In genomic region chr10:88321739-88322138, GRCm38 (mm10) we compare ENCODE assay signal across 16 mouse cellular contexts. TPM values are rescaled to one million over a fixed set of nuclear protein-coding genes. Genes with fewer than 3 reads are reported as not detected.
A peak's percentile ranks its signal among the peaks of the same experiment; 100 is the strongest.
DNase-seq lines count a peak whose midpoint lies in the region; ATAC-seq and TF ChIP-seq lines count a peak whose summit lies in the region.
"Had no signal": no experiment of that assay in that cellular context is flagged by ENCODE, and none has a peak within 500 bp of the region (broad histone marks: within the 10 kb centered on the region; RNA-seq: fewer than 3 reads in every experiment).

No protein-coding gene starts in this region.

- H3K9me3 ChIP-seq in MEL (replicated peaks; ENCODE audit: insufficient read depth, low read length), result no peaks in the 10 kb centered on the region
- no peaks in the 10 kb centered on the region for H3K9me3 ChIP-seq in embryonic facial prominence, embryonic 13.5 days
- no peaks in the 10 kb centered on the region for H3K9me3 ChIP-seq in stomach, postnatal 0 days (ENCODE audit: control insufficient read depth, low read length)
- H3K9me3 ChIP-seq: limb, embryonic 10.5 days had no signal

- no peak overlapping the region for H3K27ac ChIP-seq in MEL (ENCODE audit: control insufficient read depth, low read depth, low read length)
- peak overlapping the region; percentile 73; the same call in 1 of the 2 replicates for H3K27ac ChIP-seq in embryonic facial prominence, embryonic 13.5 days
- peak overlapping the region; percentile 24; the same call in 1 of the 2 replicates for H3K27ac ChIP-seq in stomach, postnatal 0 days (replicated peaks)
- H3K27ac ChIP-seq in gastrocnemius, adult 2 months, result no peak overlapping the region
- H3K27ac ChIP-seq: limb, embryonic 10.5 days; liver, embryonic 14.5 days had no signal

- H3K27me3 ChIP-seq in MEL (ENCODE audit: control insufficient read depth in 1 of 2, insufficient read depth in 2 of 2, low read length in 2 of 2), result no peaks in the 10 kb centered on the region
- no peaks in the 10 kb centered on the region for H3K27me3 ChIP-seq in embryonic facial prominence, embryonic 13.5 days
- no peaks in the 10 kb centered on the region for H3K27me3 ChIP-seq in stomach, postnatal 0 days (ENCODE audit: control insufficient read depth, insufficient read depth, low read length)

- intact Hi-C loops in gastrocnemius, adult 2 months (cut with DNase I), result no loop called here

- no peak for TF ChIP-seq RAD21 in MEL (IDR thresholded peaks at IDR 0.05; ENCODE audit: low read depth, low read length)

- no peaks in the 10 kb centered on the region for H3K36me3 ChIP-seq in MEL (ENCODE audit: control insufficient read depth in 1 of 2, insufficient read depth in 2 of 2, low read length in 2 of 2)
- no peaks in the 10 kb centered on the region for H3K36me3 ChIP-seq in embryonic facial prominence, embryonic 13.5 days
- H3K36me3 ChIP-seq in stomach, postnatal 0 days (ENCODE audit: control insufficient read depth, insufficient read depth, low read length), result no peaks in the 10 kb centered on the region
- H3K36me3 ChIP-seq: limb, embryonic 10.5 days had no signal

- no peak for TF ChIP-seq CTCF in MEL (IDR thresholded peaks at IDR 0.05 in 2 of 3, conservative IDR thresholded peaks at IDR 0.05 in 1 of 3; ENCODE audit: control insufficient read depth in 1 of 3, insufficient read depth in 1 of 3, low read depth in 2 of 3, low read length in 3 of 3, poor library complexity in 1 of 3, severe bottlenecking in 1 of 3)
- TF ChIP-seq CTCF in stomach, postnatal 0 days (IDR thresholded peaks at IDR 0.05; ENCODE audit: low read depth), result no peak
- TF ChIP-seq CTCF in gastrocnemius, adult 2 months (IDR thresholded peaks at IDR 0.05), result no peak

- no peak for TF ChIP-seq POLR2A in MEL (IDR thresholded peaks at IDR 0.05; ENCODE audit: control insufficient read depth in 1 of 2, insufficient read depth in 1 of 2, low read depth in 1 of 2, low read length in 2 of 2, poor library complexity in 1 of 2)

- 83% methylated on average over 5 of the region's 5 CpGs for WGBS in embryonic facial prominence, embryonic 13.5 days
- WGBS in stomach, postnatal 0 days, result 71% methylated on average over 5 of the region's 5 CpGs

- no peak overlapping the region for H3K4me3 ChIP-seq in MEL (ENCODE audit: control insufficient read depth in 1 of 2, insufficient read depth in 1 of 2, low read depth in 2 of 2, low read length in 2 of 2)
- H3K4me3 ChIP-seq in embryonic facial prominence, embryonic 13.5 days, result no peak overlapping the region
- no peak overlapping the region for H3K4me3 ChIP-seq in stomach, postnatal 0 days (ENCODE audit: low read depth, low read length)
- no peak overlapping the region for H3K4me3 ChIP-seq in gastrocnemius, adult 2 months
- H3K4me3 ChIP-seq: erythroblast, embryonic 14.5 days; limb, embryonic 10.5 days had no signal

- DNase-seq in lung, postnatal 10 days, result peak; percentile 28
- no peak for DNase-seq in lung, postnatal 14 days
- peak; percentile 23 for DNase-seq in MEL (ENCODE audit: low read depth, low spot score)
- no peak for DNase-seq in stomach, postnatal 0 days (ENCODE audit: low spot score)
- DNase-seq in gastrocnemius, adult 2 months, result no peak
- DNase-seq in left cerebral cortex, adult 9 months (ENCODE audit: low spot score in 2 of 2), result no peak
- DNase-seq: adrenal gland, postnatal 25 days; cerebellum, adult 9-10 months; gastrocnemius, postnatal 10 days; kidney, adult 9 months; thymus, adult 2 months had no signal

- no peaks in the 10 kb centered on the region for H3K79me2 ChIP-seq in MEL (ENCODE audit: control insufficient read depth, insufficient read depth, low read length, poor library complexity)

- H3K4me2 ChIP-seq in embryonic facial prominence, embryonic 13.5 days, result 0 out of 2 replicates have a peak overlapping the region, but pooled peaks have one; percentile 18
- no peak overlapping the region for H3K4me2 ChIP-seq in stomach, postnatal 0 days (replicated peaks; ENCODE audit: low read depth)

- no peak overlapping the region for H3K9ac ChIP-seq in MEL (ENCODE audit: control insufficient read depth, low read depth, low read length, poor library complexity, severe bottlenecking)
- no peak overlapping the region for H3K9ac ChIP-seq in embryonic facial prominence, embryonic 13.5 days
- H3K9ac ChIP-seq in stomach, postnatal 0 days (ENCODE audit: low read length), result no peak overlapping the region
- H3K9ac ChIP-seq: liver, embryonic 14.5 days had no signal

- ATAC-seq in embryonic facial prominence, embryonic 13.5 days (ENCODE audit: insufficient number of reproducible peaks, insufficient read depth, low FRiP score, low TSS enrichment, low read depth), result no peak
- no peak for ATAC-seq in stomach, postnatal 0 days (ENCODE audit: low FRiP score, low TSS enrichment)
- ATAC-seq: hindbrain, embryonic 16.5 days had no signal

- H3K4me1 ChIP-seq in MEL (ENCODE audit: control insufficient read depth in 1 of 2, insufficient read depth in 2 of 2, low read length in 2 of 2), result no peaks in the 10 kb centered on the region
- H3K4me1 ChIP-seq in embryonic facial prominence, embryonic 13.5 days, result peaks cover 16% of the 10 kb centered on the region
- no peaks in the 10 kb centered on the region for H3K4me1 ChIP-seq in stomach, postnatal 0 days (replicated peaks; ENCODE audit: control insufficient read depth, insufficient read depth)
- H3K4me1 ChIP-seq: limb, embryonic 10.5 days had no signal

- TF ChIP-seq EP300 in MEL (IDR thresholded peaks at IDR 0.05; ENCODE audit: low read depth in 1 of 2, low read length in 2 of 2), result no peak
- TF ChIP-seq EP300 in stomach, postnatal 0 days (optimal IDR thresholded peaks at IDR 0.05), result no peak

TF ChIP-seq in MEL, 35 proteins besides CTCF, POLR2A, EP300 and RAD21:
- TF ChIP-seq ELF1 (IDR thresholded peaks at IDR 0.05; ENCODE audit: low read depth, low read length), result no peak
- TF ChIP-seq CHD1 (IDR thresholded peaks at IDR 0.05; ENCODE audit: low read depth, low read length), result no peak
- no peak for TF ChIP-seq RCOR1 (IDR thresholded peaks at IDR 0.05; ENCODE audit: low read depth, low read length)
- TF ChIP-seq ZMIZ1 (IDR thresholded peaks at IDR 0.05; ENCODE audit: low read depth, low read length), result no peak
- TF ChIP-seq BHLHE40 (IDR thresholded peaks at IDR 0.05; ENCODE audit: borderline replicate concordance, low read depth, low read length), result no peak
- TF ChIP-seq MYB (IDR thresholded peaks at IDR 0.05; ENCODE audit: low read depth, low read length), result no peak
- TF ChIP-seq USF1 (IDR thresholded peaks at IDR 0.05; ENCODE audit: low read depth, low read length), result peak; percentile 81
- no peak for TF ChIP-seq USF2 (IDR thresholded peaks at IDR 0.05; ENCODE audit: borderline replicate concordance in 1 of 2, insufficient read depth in 1 of 2, low read depth in 1 of 2, low read length in 2 of 2)

RNA-seq across cellular contexts. Expression of gene Dram1, which starts 57.1 kb away (rescaled TPM):
- not detected in 2 replicates for total RNA-seq in MEL (2012; rRNA removed)
- under 1 TPM in 1 of 2 experiments, not detected in 1; 0.17 TPM for polyA plus RNA-seq in MEL (2012; ENCODE audit: insufficient read depth in 1 of 2, insufficient read length in 2 of 2, low read depth in 1 of 2, low replicate concordance in 2 of 2, missing spikeins in 1 of 2)
- 1.5 and 2.0 TPM in 2 replicates for polyA plus RNA-seq in embryonic facial prominence, embryonic 13.5 days (2015; fragmentation: Nextera tagmentation; extraction: Ambion mirVana)
- polyA plus RNA-seq in stomach, postnatal 0 days (2015; fragmentation: Nextera tagmentation; extraction: Ambion mirVana), result 2.4 and 2.8 TPM in 2 replicates
- 1 to 10 TPM; 1.0 to 1.7 TPM for total RNA-seq in gastrocnemius, adult 2 months (2021)
- polyA plus RNA-seq: erythroblast, embryonic 14.5 days had no signal

RNA-seq across cellular contexts. Expression of gene Gnptab, which starts 57.2 kb away (rescaled TPM):
- total RNA-seq in MEL (2012; rRNA removed), result 14.2 and 15.1 TPM in 2 replicates
- 10 to 100 TPM in 1 of 2 experiments, not detected in 1; 24.1 TPM for polyA plus RNA-seq in MEL (2012; ENCODE audit: insufficient read depth in 1 of 2, insufficient read length in 2 of 2, low read depth in 1 of 2, low replicate concordance in 2 of 2, missing spikeins in 1 of 2)
- 10.3 and 10.8 TPM in 2 replicates for polyA plus RNA-seq in embryonic facial prominence, embryonic 13.5 days (2015; fragmentation: Nextera tagmentation; extraction: Ambion mirVana)
- polyA plus RNA-seq in stomach, postnatal 0 days (2015; fragmentation: Nextera tagmentation; extraction: Ambion mirVana), result 4.4 and 4.8 TPM in 2 replicates
- 10 to 100 TPM; 14.7 to 15.3 TPM for total RNA-seq in gastrocnemius, adult 2 months (2021)

Comparison
In these comparisons a context has a peak if more than half of its experiments do, and no peak if none do; other contexts are left out.
1. DNase-seq: peak in lung, postnatal 10 days (single experiment) and MEL (single experiment); none in lung, postnatal 14 days (single experiment), stomach, postnatal 0 days (single experiment), gastrocnemius, adult 2 months (single experiment) and left cerebral cortex, adult 9 months (0 of 2).
2. H3K27ac ChIP-seq: peak in embryonic facial prominence, embryonic 13.5 days (single experiment) and stomach, postnatal 0 days (single experiment); none in MEL (single experiment) and gastrocnemius, adult 2 months (single experiment).